Mouse (Mus musculus) CH12.LX (cell line): ENCODE measurements around the gene Syap1.

ENCODE experiments used
- CTCF ChIP-seq, 2 experiments: IDR thresholded peaks in 1 of 2; conservative IDR thresholded peaks in 1 of 2; 2 replicates each; pipeline ENCODE4 v1.5.1; 2011 to 2012; ENCODE audit warnings: low read depth in 2 of 2, low read length in 2 of 2, improper control_type of control experiment in 1 of 2, inconsistent platforms in 1 of 2, mild to moderate bottlenecking in 1 of 2, moderate library complexity in 1 of 2
- E2F4 ChIP-seq: IDR thresholded peaks from 2 replicates; pipeline ENCODE4 v1.6.1; 2011; ENCODE audit warnings: low read depth, low read length, improper control_type of control experiment; ENCODE audit not compliant: insufficient replicate concordance
- ELF1 ChIP-seq: IDR thresholded peaks from 2 replicates; pipeline ENCODE4 v1.6.1; 2014; ENCODE audit warnings: low read depth, mild to moderate bottlenecking, inconsistent platforms, low read length, improper control_type of control experiment
- POLR2A ChIP-seq: IDR thresholded peaks from 2 replicates; pipeline ENCODE4 v1.6.1; 2011; ENCODE audit warnings: low read depth, mild to moderate bottlenecking, improper control_type of control experiment, low read length
- UBTF ChIP-seq: IDR thresholded peaks from 2 replicates; pipeline ENCODE4 v1.6.1; 2012; ENCODE audit warnings: low read depth, mild to moderate bottlenecking, inconsistent platforms, low read length, improper control_type of control experiment, moderate library complexity

DNA sequence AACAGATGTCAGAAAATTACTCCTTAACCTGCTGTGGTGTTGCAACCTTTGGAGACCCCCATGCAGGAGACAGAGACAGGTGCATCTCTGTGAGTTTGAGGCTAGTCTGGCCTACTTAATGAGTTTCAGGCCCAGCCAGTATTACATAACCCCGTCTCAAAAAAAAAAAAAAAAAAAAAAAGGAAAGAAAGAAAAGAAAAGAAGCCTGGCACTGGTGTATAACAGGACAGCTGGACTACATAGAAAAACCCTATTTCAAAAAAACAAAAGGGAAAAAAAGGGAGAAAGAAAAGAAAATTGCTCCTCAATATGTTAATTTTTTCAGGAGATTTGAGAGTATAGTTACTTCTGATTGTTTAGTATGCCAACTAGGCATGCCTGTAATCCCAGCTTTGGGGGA lies 57.2 kb downstream of the Syap1 start:
- TF ChIP-seq POLR2A = no peak
- no peak for TF ChIP-seq ELF1
- no peak for TF ChIP-seq CTCF (conservative IDR thresholded peaks at IDR 0.05 in 1 of 2, IDR thresholded peaks at IDR 0.05 in 1 of 2; ENCODE audit: low read depth in 2 of 2, low read length in 2 of 2)
- TF ChIP-seq E2F4 = no peak
- TF ChIP-seq UBTF = no peak
